Mouse (Mus musculus): ENCODE measurements around the gene Defa34. TPM values are rescaled to one million over a fixed set of nuclear protein-coding genes. Genes with fewer than 3 reads are reported as not detected.
"Not testable (repeated sequence)": the region's sequence is repeated elsewhere in the genome, so short reads cannot be mapped to it uniquely, and the experiment has no call there.

Defa34 gene
- not detected for total RNA-seq (2021)
- long read RNA-seq, experiment 1, result 0 reads
- long read RNA-seq, experiment 2, result 0 reads

GRCm38 (mm10) chr8:21665497-21665896 lies at the start of gene Defa34:
Gene Defa34 (plus strand): TSS chr8:21665797.
- not testable (repeated sequence) for DNase-seq

GRCm38 (mm10) chr8:21617883-21618282 lies 47.7 kb upstream of the Defa34 start, which contains the start of gene Defa26:
Gene Defa26 (plus strand): TSS chr8:21618183.
- not testable (repeated sequence) for DNase-seq

- not testable (repeated sequence) for DNase-seq
These were observed 10.1 kb upstream of the Defa34 start, which contains the start of gene Defa17 for GRCm38 (mm10) chr8:21655480-21655879. Gene Defa17 (plus strand): TSS chr8:21655780.

- DNase-seq, result not testable (repeated sequence)
These were observed 37.9 kb downstream of the Defa34 start, which contains the start of gene AY761184 for GRCm38 (mm10) chr8:21703545-21703944. Gene AY761184 (minus strand): TSS chr8:21703645.

Other genes with a start within 250 kb of the Defa34 start
- gene Defa36, start 238.4 kb upstream of the Defa34 start, total RNA-seq (2021), result not detected
- gene Gm7849, start 209.2 kb upstream of the Defa34 start, total RNA-seq (2021), result not detected
- gene Defa20, start 156.5 kb upstream of the Defa34 start, total RNA-seq (2021), result not detected
- gene Defa32, start 136.8 kb upstream of the Defa34 start, total RNA-seq (2021), result not detected
- not detected for gene Defa37, start 100.4 kb upstream of the Defa34 start, total RNA-seq (2021)
- gene Defa28, start 82.8 kb upstream of the Defa34 start, total RNA-seq (2021), result not detected
- gene Gm7861, start 71.3 kb upstream of the Defa34 start, total RNA-seq (2021), result not detected
- not detected for gene Defa26, start 47.6 kb upstream of the Defa34 start, total RNA-seq (2021)
- not detected for gene Defa17, start 10.0 kb upstream of the Defa34 start, total RNA-seq (2021)
- not detected for gene AY761184, start 37.8 kb downstream of the Defa34 start, total RNA-seq (2021)
- gene Defa24, start 68.7 kb downstream of the Defa34 start, total RNA-seq (2021), result not detected
- gene Defb50, start 157.7 kb downstream of the Defa34 start, total RNA-seq (2021), result not detected
- not detected for gene Defb2, start 174.1 kb downstream of the Defa34 start, total RNA-seq (2021)
- gene Defb10, start 193.1 kb downstream of the Defa34 start, total RNA-seq (2021), result not detected
- not detected for gene Defb9, start 219.6 kb downstream of the Defa34 start, total RNA-seq (2021)
- not detected for gene Defb11, start 240.6 kb downstream of the Defa34 start, total RNA-seq (2021)

All from adrenal gland, postnatal 36 days (tissue).